Mouse (Mus musculus) embryo, embryonic 11.5 days (tissue): Measurements from ENCODE around the gene Ap4e1.
A peak's percentile ranks its signal among the peaks of the same experiment; 100 is the strongest.

Experiments
- DNase-seq: peaks from one replicate; pipeline ENCODE4 v3.0.0-alpha.2; 2012; ENCODE audit warnings: low read depth, low spot score

Ap4e1 gene

DNA sequence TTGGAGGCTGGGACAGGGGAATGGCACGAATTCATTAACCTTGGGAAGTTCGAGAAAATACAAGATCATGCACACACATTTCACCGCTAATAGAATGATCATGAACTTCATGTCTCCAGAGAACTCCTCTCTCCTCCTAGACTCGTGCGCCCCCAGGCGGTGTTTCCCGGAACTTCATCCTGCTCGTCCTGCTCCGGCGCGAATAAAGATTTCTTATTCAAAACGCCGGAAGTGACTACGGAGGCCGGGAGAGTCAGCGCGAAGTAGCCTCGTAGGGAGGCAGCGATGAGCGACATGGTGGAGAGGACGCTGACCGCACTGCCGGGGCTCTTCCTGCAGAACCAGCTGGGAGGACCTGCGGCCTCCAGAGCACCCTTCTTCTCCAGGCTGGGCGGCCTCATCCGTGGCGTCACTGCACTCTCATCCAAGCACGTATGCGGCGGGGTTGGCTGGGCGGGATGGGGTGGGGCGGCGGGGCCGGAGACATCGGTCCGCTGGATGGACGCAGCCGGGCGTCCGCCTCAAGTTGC is at the start of gene Ap4e1:
Gene Ap4e1, plus strand, starts transcription at position 249 of the 530 bp plus-strand sequence.
- DNase-seq, result peak; percentile 94

DNA sequence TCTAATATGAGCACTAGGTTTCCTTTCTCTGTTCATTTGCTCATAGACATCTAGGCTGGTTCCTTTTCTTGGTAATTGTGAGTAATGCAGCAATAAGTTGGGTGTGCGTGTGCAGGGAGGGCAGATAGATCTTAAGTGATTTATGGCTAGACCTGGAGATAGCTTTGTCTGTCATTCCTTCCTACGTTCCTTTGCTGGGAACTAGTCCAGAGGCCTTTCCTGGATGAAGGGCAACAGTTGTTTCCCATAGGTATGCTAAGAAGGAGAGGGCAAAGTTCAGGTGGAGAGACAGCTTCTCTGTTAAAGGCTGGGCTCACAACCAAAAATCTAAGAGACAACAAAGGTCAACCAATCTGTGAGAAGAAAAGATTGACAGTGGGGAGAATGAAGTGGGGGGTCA is 46.8 kb upstream of the Ap4e1 start:
- no peak for DNase-seq

DNA sequence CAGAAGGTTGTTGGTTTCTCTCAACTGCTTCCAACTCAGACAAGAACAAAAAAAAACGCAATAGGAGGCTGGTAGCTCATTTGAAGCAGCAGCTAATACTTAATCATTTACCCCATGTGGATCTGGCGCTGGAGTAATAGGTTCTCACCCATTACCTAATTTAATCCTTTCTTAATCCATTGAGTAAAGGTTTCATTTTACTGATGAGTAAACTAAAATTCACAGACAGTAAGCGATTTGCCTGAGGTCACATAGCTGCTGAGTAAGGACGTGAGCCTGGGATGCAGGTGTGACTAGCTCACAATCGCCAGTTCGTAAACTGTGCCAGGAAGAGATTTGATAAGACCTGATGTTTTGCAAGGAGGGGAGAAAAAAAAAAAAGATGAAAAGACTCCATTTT is 31.1 kb upstream of the Ap4e1 start:
- no peak for DNase-seq

DNA sequence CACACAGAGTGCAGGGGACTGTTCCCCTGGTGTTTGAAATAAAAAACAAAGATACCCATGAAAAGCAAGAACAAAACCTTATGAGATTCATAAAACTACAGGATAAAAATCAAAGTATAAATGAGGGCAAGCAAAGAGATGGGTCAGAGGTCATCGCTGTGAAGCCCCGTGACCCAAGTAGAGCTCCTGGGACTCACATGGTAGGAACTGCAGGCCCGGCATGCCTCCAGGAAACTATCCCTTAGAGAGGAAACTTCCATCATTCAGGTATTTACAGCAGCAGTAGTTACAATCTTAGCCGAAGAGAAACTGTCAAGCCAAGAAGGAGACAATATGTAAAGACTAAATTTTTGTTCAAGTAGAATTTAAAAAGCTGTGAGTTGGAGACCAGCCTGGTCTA is 25.3 kb upstream of the Ap4e1 start:
- no peak for DNase-seq

GRCm38 (mm10) chr2:126989919-126990318 is 18.6 kb upstream of the Ap4e1 start:
- DNase-seq, result no peak

GRCm38 (mm10) chr2:126992742-126993141 is 15.8 kb upstream of the Ap4e1 start:
- DNase-seq, result no peak

DNA sequence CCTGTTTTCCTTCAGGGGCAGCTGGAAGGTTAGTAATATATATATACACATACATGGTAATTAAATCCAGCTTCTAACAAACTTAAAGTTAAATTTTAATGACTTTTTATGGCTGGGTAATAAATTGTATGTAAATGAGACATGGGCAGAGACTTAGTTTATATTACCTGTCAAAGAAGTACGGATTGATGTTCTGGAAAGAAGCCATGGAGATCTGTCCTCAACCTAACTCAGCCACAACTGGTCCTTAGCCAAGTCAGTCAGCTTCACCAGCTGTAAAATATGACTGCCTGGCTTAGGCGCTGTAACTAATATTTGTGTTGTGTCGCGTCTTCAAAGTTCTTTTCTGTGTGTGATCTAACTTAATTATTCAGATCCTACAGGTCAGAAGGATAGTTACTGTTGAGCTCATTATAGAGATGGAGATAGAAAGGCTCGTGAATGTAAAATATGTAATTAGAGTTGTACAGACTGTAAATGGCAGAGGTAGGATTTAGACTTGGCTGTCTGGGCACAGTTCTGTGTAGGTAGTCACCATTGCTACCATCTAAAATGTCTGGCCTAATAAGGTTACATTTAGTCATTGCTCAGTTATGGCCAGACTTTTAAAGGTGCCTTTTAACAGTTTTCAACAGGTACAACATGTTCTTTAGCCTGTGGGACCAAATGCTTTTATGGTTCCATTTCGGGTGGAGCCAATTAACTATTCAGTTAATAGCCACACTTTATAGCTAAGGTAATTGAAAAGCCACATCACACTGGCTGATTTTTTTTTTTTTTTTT is 13.9 kb upstream of the Ap4e1 start:
- DNase-seq, result no peak

DNA sequence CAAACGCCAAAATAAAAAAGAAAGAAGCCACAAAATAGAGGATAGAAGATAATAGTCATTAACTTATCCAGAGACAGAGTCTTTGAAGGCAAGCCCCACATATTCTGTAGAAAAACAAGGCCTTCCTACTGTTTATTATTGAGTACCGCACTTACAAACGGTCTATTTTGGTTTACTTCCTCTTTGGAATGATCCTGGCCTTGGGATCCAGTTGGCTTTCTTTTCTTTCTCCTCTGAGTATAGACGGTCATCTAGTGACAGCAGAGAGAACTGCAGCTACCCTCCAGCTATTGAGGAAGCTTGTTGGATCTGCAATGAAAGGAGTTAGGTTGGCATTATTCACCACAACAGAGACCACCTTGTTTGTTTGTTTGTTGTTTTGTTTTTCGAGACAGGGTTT is 11.8 kb upstream of the Ap4e1 start:
- peak; percentile 35 for DNase-seq

GRCm38 (mm10) chr2:126998219-126998618 is 10.3 kb upstream of the Ap4e1 start:
- no peak for DNase-seq

DNA sequence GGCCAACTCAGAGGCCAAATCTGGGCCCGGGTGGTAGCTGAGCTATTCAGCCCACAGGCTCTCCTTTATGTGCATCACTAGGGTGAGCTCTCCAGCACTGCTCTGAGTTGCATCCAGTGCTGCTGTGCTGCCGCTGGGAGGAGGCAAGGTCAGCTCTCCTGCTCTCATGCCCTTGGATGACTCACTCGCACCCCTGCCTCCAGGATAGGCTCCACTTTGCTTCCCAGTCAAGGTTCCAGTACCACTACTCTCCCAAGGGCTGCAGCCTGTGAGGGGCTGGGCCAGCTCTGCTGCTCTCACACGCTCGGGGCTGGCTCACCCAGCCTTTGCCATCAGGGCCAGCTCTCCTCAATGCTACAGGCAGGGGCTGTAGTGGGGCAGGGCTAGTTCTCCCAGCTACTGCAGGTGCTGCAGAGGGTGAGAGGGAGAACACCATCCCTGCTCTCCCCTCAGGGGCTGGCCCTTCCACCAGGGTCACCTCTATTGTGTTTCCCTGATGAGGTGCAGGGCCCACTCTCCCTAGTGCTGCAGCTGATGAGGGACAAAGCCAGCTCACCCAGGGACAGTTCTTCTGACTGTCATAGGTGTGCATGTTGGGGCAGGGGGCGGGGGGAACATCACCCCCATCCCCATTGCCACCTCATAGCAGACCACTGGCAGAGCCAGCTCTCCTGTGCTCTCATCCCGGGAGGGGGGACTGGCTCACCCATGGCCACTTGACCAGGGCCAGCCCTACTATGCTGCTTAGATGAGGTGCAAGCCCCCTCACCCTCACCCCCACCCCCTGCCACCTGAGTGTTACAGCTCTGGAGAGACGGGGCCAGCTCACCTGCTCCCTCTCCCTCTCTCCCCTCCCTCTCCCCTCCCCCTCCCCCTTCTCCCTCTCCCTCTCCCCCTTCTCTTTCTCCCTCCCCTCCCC is 7.9 kb upstream of the Ap4e1 start:
- DNase-seq, result no peak

- DNase-seq, result no peak
Observed at GRCm38 (mm10) chr2:127004046-127004445, 4.5 kb upstream of the Ap4e1 start.

DNA sequence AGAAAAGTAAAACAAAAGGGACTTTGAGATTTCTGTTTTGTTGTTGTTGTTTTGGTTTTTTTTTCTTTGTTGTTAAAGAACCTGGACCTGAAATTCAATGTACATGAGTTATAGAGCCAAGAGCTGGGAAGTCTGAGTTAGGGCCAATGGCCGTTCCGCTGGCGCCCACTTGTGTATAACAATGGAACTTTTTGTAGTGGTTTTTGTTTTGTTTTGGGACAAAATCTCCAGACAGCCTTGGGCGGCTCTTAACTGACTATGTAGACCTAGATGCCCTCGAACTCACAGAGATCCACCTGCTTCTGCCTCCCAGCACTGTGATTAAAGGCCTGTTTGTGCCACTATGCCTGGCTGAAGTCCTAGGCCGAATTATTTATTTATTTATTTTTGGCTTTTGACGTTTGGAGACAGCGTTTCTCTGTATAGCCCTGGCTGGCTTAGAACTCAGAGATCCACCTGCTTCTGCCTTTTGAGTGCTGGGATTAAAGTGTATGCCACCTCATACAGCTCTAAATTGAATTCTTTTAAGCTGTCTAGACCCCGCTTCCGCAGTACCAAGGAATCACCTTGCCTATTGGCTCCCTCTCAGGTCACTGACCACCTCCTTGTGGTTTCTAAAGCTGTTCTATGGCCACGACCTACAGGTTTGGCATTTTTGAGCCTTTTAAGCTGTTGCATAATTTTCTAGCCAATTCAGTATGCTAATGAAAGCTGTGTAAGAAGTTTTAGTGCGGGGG is 1.7 kb upstream of the Ap4e1 start:
- DNase-seq, result peak; percentile 35

- DNase-seq, result no peak
Observed at GRCm38 (mm10) chr2:127007509-127007908, 1.0 kb upstream of the Ap4e1 start.

- DNase-seq, result no peak
Observed at GRCm38 (mm10) chr2:127035006-127035605, 26.6 kb downstream of the Ap4e1 start.

- no peak for DNase-seq
Observed at GRCm38 (mm10) chr2:127037299-127037698, 28.8 kb downstream of the Ap4e1 start.

- DNase-seq, result no peak
Observed at GRCm38 (mm10) chr2:127061471-127061870, 53.0 kb downstream of the Ap4e1 start.

DNA sequence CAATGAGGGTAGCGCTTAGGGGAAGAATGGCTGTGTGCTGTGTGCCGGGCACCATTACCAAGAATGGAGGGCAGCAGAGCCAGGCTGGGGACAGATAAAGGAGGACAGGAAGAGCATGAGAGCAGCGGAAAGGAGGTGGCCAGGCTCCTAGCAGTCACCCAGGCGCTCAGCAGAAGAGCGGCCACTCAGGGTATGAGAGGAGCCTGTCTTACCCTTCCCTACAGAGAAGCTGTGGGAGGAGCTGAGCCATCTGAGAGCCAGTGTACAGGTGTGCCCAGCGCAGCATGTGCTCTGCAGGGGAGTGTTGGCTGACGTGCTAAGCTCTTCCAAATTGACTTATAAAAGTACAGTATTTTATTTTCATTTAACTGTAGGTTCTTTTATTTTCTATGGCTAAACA is 60.3 kb downstream of the Ap4e1 start:
- no peak for DNase-seq

DNA sequence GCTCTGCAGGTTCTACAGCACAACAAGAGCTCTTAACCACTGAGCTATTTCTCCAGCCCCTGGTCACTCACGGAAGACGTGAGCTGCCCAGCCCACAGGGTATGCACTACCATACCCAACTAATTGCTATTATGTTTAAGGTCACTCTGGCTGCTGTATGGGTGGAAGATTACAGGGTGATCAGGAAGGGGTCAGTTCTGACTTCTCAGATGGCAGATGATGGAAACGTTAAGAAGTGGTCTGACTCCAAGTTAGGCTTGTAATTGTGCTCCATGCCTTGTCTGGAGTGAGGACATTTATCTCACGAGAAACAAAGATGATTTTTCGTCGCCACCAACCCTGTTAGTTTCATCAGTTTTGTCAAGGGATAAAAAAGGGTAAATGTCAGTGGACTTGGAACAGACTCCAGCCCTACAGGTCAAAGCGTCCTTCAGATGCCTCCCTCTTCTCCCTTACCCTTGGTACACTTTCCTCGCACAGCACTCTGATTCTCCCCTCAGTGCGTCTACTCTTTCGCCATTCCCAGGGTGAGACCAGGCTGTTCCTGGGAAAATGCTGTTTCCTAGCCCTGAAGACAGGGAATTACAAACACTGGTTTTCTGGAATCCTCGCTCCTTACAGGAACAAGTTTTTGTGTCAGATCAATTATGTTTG is 61.4 kb downstream of the Ap4e1 start:
- DNase-seq, result no peak

DNA sequence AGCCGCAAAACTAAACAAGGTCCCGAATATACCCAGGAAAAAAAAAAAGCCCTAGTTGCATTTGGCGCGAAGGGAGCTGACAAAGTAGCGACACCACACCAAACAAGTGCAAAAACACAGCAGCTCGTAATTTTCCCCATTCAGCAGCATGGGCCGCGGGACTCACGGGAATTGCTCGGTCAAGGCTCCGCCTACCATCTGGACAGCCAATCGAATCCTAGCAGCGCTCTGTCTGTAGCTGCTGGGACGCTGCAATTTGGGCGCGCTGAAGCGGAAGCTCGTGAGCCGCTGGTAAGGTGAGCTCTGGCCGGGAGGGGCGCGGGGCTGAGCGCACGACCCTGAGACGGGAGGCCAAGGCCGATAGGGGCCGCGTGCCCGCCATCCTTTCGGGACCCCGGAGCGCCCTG is 61.9 kb downstream of the Ap4e1 start, which contains the start of gene Blvra:
Gene Blvra, plus strand, starts transcription at position 231 of the 407 bp plus-strand sequence.
- DNase-seq, result peak; percentile 85

DNA sequence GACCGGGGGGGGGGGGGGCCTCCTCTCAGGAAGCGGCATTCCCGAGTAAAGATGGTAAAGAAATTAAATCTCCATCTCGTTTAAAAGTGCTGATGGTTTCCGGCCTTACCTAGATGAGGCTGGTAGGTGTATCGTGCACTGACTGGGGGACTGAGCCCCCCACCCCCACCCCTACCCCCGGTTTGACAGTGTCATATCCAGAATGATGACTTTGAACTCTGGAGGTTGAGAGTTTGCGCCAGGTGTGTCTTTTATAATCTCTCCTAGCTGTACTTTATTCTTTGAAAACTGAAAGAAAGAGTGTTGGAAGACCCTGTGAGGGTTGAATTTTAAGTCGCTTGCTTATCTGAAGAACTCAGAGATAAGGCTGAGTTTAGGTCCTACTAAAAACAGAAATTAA is 62.4 kb downstream of the Ap4e1 start:
- no peak for DNase-seq

DNA sequence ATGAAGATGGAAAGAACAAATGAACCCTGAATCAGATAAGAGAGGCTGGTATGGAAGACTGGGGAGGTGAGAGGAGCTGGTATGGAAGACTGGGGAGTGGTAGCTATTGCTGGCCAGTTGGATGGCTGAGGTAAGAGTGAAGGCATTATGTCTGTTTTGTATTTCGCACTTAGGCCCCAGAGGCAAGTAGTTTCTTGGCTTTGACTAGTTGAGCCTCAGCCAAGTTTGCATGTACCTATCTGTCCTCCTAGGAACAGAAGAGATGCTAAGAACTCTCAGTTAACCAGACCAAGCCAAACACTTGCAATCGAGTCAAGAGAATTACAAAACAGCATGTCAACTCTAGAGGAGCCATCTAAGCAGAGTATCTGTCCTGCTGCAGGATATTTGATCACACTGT is 65.6 kb downstream of the Ap4e1 start:
- DNase-seq, result no peak
